Mouse (Mus musculus): ENCODE data around the gene Mfsd4b5. TPM values are rescaled to one million over a fixed set of nuclear protein-coding genes. Genes with fewer than 3 reads are reported as not detected.
"Not testable (repeated sequence)": the region's sequence is repeated elsewhere in the genome, so short reads cannot be mapped to it uniquely, and the experiment has no call there.

Mfsd4b5 gene
- polyA plus RNA-seq, 1 experiment, result 0.57 TPM

DNA sequence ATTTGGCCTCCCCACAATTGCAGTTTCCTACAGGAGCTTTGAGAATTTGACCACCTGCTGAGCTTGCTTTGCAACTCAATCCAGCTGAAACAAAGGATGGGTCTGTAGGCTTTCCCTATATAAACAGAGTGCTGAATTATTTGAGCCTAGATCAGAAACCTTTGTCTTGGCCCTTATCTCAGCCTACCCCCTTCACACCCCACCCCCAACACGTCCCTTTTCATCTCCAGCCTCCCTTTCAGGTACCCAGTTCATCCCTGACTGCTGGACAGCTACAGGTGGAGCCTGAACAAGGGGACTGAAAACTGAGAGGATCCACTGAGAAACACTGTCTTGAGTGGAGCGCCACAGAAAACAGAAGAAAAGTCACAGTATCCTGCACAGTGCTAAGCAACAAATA lies 10.7 kb downstream of the Mfsd4b5 start:
- no peak for DNase-seq (ENCODE audit: low read depth, low spot score)
- 51% methylated on average over 2 of the region's 2 CpGs for WGBS

DNA sequence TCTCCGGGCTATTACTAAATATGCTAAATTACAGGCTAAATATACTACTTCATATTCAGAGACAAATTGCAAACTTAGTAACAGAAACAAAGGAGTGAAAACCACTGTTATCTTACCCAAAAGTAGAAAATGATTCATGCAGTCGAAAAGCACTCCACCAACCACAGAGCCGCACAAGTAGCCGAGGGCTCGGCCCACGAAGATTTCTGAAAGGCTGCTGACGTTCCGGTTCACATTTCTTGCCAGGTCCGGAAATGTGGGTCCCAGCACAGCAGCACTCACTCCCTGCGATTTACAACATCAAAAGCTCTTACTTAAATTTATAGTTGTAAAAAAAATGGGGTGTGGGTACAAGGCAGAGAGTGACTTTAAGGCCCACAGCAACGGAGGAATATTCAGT lies 11.5 kb downstream of the Mfsd4b5 start:
- no peak for DNase-seq (ENCODE audit: low read depth, low spot score)
- 68% methylated on average over 11 of the region's 11 CpGs for WGBS

DNA sequence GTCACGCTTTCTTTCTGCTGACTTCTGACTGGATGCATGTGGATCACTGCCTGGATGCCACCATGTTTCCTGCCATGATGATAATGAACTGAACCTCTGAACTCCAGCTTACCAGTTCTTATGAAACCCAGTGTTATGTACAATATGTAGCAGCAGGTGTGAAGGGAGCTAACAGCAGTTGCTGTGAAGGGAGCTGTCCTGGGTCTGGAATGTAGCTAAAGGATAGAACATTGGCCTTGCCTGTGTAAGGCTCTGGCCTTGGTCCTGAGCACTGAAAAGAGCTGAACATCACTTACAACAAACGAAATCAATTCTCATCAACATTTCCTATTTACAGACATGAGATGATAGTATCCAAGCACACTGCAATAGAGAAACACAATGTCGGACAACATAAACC lies 18.9 kb downstream of the Mfsd4b5 start:
- 84% methylated on average over 3 of the region's 3 CpGs for WGBS
- no peak for DNase-seq (ENCODE audit: low read depth, low spot score)

DNA sequence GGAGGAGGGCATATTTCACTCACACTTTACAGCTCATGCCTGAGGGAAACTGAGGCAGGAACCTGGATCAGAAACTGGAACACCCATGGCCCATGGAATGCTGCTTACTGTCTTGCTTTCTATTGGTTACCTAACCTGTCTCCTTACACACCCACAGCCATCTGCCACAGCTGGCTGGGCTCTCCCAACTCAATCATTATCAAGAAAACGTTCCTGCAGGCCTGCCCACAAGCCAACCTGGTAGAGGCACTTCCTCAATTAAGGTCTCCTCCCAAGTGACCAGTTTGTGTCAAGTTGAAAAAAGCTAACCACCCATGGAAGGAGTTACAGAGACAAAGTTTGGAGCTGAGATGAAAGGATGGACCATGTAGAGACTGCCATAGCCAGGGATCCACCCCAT lies 24.5 kb downstream of the Mfsd4b5 start:
- 12% methylated on average over 1 of the region's 1 CpGs for WGBS
- no peak for DNase-seq (ENCODE audit: low read depth, low spot score)

DNA sequence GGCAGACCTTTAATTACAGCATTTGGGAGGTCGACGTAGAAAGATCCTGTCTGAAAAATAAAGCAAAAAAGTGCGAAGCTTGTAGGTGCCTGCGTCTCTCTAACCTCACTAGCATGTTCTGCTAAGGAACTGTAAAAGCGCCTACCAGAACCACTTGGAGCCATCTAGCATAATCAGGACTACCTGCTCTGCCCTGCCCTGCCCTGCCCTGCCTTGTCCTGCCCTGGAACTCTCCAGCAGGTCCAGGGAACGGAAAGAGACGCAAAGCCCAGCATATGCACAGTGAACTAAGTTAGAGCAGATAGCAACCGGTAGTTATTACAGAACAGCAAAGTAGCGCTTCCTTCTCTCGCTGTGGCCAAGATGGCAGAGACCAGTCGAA lies 26.0 kb downstream of the Mfsd4b5 start:
- DNase-seq (ENCODE audit: low read depth, low spot score), result no peak
- WGBS, result 32% methylated on average over 11 of the region's 11 CpGs

DNA sequence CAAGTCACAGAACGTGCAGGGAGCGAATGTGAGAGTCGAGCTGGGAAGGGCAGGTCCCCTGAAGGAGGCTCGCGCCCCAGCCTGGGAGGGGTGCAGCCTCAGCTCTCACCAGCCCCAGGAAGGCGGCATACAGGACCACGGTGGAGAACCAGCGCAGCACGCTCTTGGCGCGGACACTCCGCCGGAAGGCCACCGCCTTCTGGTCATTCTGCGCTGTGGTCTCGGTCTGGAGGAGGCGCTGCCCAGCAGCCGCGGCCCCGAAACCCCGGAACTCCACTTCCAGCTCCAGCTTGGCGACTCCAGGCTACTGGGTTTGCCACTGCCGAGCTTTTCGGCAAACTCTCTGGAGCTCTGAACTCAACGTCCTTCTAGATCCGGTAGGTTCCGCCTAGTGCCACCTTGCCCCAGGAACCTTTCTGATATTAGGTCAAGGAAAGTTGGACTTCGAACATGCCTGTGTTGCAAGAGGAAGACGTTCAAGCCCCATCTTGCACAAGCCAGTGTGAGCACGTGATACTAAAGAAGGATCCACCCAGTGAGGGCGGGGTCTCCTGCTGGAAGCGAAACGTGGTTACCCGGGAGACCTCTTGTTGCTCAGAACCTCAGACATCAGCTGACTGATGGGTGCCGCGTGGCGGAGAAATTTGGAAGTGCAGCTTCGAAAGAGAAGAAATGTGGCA lies 26.5 kb downstream of the Mfsd4b5 start, which contains the start of gene Mfsd4b3:
Mfsd4b3 (minus strand) TSS at position 393 of the 680 bp plus-strand sequence.
- under 1% methylated on average over 38 of the region's 38 CpGs for WGBS
- DNase-seq (ENCODE audit: low read depth, low spot score), result peak; percentile 98

DNA sequence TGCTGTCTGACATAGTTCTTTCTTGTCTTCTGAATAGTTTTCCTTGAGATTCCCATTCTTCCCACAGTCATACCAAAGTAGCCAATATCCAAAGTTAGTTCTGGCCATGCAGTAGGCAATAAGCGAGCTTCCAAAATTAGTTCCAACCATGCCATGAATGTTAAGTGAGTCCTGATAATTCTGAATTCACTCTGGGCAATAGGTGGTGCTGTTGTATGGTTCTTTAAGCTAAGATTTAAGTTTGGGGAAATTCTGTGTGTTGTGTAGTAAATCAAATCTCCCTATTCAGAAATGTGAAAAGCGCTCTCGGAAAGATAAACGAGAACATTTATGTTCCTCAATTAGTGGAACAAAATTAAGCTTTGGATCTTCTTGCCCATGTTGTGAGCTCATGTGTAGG lies 28.2 kb downstream of the Mfsd4b5 start:
- DNase-seq (ENCODE audit: low read depth, low spot score), result no peak

DNA sequence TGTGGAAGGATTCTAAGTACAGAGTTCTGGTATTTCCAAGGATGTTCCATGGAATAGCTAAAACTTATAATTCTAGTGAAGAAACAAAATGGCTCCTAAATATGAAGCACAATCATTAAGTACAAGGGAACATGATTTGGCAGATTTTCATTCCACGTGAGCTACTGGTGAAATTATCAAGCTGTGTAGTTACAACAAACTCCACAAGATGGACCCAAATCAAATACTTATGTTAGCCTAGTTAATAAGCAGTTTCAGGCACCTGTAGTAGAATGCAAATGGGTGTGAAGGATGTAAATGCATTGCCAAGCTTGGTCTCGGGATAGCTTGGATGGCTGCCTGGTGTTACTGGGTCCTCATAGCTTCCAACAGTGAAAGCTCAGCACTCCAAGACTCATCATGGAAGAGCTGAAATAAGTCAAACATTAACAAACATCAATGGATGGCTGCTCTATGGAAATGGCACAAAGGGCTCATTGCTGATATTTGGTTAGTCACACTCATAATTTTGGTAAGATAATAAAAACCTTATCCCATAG lies 30.0 kb downstream of the Mfsd4b5 start:
- no peak for DNase-seq (ENCODE audit: low read depth, low spot score)
- 25% methylated on average over 2 of the region's 2 CpGs for WGBS

More for the DNA sequence above, 28.2 kb downstream of the Mfsd4b5 start:
- WGBS, result 80% methylated on average over 4 of the region's 4 CpGs

DNA sequence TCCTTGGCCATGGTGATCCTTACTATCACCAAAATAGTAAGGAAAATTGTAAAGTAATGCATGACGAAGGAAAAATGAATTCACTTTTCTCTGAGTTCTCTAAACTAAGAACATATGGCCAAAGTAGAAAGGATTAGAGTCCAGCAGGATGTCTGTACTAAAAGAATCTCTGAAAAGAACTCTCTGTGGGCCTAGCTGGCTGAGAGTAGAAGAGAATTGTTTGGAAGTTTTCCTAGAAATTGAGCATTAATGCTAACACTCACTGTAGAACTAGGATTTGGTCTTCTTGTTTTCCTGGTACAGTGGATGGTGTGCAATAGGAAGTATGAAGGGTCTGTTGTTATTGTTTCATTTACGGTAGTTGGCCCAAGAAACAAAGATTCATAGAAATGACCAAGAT lies 31.3 kb downstream of the Mfsd4b5 start:
- DNase-seq (ENCODE audit: low read depth, low spot score), result no peak
- WGBS, result 81% methylated on average over 2 of the region's 2 CpGs

DNA sequence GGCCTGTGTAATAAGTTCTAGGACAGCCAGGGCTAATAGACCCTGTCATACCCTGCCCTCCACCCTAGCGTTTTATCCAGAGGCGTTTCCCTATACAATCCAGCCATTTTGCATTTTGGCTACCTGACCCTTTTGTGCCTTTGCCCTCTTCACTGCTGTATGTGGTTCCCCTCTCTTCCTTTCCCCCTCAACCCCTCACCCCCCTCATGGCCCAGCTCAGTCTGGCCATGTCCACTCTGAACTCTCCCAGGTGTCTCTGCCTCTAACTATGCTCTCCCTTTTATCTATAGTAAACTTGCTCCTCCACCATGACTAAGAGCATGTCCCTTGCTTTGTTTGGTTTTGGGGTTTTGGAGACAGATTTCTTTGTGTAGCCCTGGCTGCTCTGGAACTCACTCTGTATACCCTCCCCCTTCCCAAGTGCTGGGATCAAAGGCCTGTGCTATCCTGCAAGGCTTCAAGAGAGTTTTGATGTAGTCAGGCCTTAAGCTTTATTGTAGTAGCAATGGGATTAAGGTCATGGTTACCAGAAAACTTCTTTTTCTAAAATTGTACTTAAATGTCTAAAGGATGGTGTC lies 37.0 kb downstream of the Mfsd4b5 start:
- WGBS, result 90% methylated on average over 2 of the region's 2 CpGs
- no peak for DNase-seq (ENCODE audit: low read depth, low spot score)

DNA sequence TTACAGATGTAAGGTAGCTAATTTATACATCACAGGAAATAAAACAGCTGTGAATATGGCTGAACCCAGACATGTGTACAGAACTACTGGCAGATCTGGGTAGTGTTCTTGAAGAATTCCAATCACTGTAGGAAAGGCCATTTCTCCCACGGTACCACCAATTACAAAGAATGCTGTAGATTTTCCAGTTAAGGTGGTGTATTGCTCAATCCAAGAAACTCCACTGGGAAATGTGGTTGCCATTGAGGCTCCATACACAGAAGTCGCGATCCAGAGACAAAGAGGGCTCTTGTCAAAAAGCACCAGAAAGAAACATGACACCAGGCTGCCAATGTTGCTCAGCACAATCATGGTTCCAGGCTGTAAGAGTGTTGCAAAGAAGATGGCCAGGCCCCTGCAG lies 39.3 kb downstream of the Mfsd4b5 start:
- not testable (repeated sequence) for DNase-seq (ENCODE audit: low read depth, low spot score)
- 95% methylated on average over 3 of the region's 3 CpGs for WGBS

DNA sequence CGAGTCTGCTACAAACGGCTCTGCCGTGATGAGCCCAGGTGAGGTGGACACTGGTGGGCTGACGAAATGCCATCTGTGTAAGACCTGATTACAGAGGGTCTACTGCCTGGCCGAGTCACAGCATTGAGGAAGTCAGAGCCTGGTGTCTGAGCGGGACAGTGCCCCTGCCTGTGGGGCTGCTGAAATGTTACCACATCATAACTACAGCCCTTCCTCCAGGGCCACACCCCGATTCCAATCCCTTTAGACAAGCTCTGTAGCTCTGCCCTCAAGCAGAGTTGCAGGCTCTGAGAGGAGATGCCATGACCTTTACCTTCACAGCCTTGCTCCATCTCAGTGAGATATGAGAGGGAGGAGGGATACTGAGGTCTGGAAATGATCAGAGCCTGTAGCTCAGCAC lies 49.9 kb downstream of the Mfsd4b5 start:
- WGBS, result 61% methylated on average over 7 of the region's 7 CpGs
- no peak for DNase-seq (ENCODE audit: low read depth, low spot score)

DNA sequence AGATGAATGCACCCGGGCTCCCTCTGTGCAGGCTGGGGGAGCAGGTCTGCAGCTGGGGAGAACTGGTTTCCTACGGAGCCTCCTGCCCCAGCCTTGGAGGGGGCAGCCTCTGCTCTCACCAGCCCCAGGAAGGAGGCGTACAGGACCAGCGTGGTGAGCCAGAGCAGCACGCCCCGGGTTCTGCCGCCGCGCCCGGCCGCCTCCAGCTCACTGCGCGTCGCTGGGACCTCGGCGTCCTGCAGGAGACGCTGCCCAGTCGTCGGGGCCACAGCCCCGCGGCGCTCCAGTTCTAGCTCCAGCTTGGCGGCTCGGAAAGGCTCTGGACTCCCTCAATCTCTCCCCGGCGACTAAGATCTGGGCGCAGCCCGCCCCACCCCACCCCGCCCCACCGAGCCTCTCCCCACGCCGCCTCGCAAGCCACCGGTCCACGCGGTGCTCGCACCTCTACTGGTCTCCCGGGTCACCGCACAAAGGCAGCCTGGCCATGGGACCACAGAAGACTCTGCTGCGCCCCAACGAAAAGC lies 59.8 kb downstream of the Mfsd4b5 start, which contains the start of gene Mfsd4b2:
Mfsd4b2 (minus strand) TSS at position 308 of the 524 bp plus-strand sequence.
- DNase-seq (ENCODE audit: low read depth, low spot score), result no peak
- WGBS, result 1% methylated on average over 41 of the region's 41 CpGs

DNA sequence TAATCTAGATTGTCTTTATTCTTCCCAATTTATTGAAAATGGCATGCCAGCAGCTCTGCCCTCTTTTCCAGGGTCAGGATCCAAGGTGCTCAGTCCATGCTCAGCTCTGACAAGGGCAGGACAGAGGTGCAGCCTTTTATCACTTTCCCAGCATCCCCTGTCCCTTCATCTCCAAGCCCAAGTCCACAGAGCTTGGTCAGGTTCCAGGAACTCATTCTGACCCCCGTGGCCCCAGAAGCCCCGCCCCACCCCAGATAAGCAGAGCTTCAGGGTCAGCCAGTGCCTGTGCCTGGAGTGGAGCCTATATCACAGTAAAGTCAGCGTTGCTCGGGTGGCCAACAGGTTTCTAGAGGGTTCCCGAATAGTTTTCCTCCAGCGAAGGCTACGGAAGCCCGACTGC lies 61.9 kb downstream of the Mfsd4b5 start:
- 54% methylated on average over 8 of the region's 8 CpGs for WGBS

DNA sequence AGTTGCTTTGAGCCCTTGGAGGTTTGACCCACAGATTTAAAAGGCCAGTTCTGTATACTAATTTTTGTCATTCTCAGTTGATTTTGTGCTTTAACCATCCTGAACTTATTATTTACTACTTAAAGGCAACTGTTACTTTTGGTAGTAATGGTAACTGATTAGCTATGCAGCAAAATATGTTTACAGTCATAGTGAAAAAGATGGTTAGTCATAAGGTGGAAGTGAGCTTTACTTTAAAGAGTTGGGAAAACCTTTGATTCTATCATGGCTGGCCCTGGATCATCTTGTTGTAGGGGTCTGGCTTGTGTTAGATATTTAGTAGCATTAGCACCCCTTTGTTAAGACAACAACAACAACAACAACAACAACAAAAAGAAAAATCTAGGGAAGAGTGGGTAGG lies 73.8 kb downstream of the Mfsd4b5 start:
- DNase-seq (ENCODE audit: low read depth, low spot score), result no peak

More for the DNA sequence above, 61.9 kb downstream of the Mfsd4b5 start:
- DNase-seq (ENCODE audit: low read depth, low spot score), result not testable (repeated sequence)

DNA sequence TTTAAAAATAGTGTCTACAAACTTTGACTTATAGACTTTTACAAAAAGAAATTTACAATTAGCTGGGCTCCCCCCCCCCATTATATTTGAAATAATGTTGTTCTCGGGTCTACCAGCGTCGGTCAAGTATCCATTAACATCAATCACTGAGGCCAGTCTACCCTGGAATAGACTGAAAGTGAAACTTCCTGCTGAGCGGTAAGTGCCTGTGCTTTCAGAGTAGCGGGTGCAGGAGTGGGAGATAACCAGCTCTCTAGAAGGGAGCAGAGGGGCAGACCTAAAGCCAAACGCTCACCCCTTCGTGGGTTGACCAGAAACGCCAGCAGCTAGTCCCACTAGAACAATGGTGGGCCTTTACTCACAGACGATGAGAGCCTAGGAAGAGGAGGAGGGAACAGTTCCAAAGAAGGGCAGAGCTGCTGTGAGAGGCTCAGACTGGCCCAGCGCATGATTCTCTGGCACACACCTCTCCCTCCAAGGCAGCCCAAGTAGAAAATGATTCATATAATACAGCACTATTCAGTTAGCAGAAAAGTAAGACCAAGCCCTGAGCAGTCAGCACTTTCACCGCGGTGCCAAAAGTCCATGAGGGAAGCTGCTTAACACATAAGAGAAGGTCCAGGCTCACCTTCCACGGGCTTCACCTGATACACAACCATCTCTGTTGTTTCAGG lies 77.5 kb downstream of the Mfsd4b5 start:
- no peak for DNase-seq (ENCODE audit: low read depth, low spot score)
- 43% methylated on average over 13 of the region's 13 CpGs for WGBS

Other genes starting within 250 kb of the Mfsd4b5 start
- gene Mfsd4b4, start 87.4 kb downstream of the Mfsd4b5 start, polyA plus RNA-seq (2012; rRNA removed), result 0.99 and 1.5 TPM in 2 replicates
- 10.7 and 29.8 TPM in 2 replicates for gene Mfsd4b2, start 59.7 kb downstream of the Mfsd4b5 start, polyA plus RNA-seq (2012; rRNA removed)
- 11.3 and 20.8 TPM in 2 replicates for gene Mfsd4b3, start 26.5 kb downstream of the Mfsd4b5 start, polyA plus RNA-seq (2012; rRNA removed)
- 0.07 TPM in 1 of 2 replicates, not detected in the other for gene Mfsd4b1, start 38.6 kb upstream of the Mfsd4b5 start, polyA plus RNA-seq (2012; rRNA removed)
- gene Slc16a10, start 155.6 kb upstream of the Mfsd4b5 start, polyA plus RNA-seq (2012; rRNA removed), result 32.4 and 108 TPM in 2 replicates